Mouse (Mus musculus) granulocyte monocyte progenitor cell, adult 5-6 weeks (primary cell): ENCODE data around the gene Mbnl2. TPM values are rescaled to one million over a fixed set of nuclear protein-coding genes. Genes with fewer than 3 reads are reported as not detected.

Experiments
- ATAC-seq: replicated peaks from 2 replicates; pipeline ENCODE4 v1.8.0; 2016; ENCODE audit warnings: mild to moderate bottlenecking, moderate TSS enrichment, inconsistent platforms; ENCODE audit not compliant: poor library complexity, severe bottlenecking
- total RNA-seq, 2 experiments: library from RNA; stranded (forward) in 1 of 2; stranded (reverse) in 1 of 2; fragments of 200-712, 200-1000 nt in 1 of 2; fragments of >200 nt in 1 of 2; fragmentation: Nextera tagmentation in 1 of 2; gene quantifications; 2 replicates each; pipeline ENCODE4 v1.2.3; 2014 to 2017

Gene Mbnl2
- total RNA-seq, 2 experiments from 2014 or later = 55.0 to 66.8 TPM

DNA sequence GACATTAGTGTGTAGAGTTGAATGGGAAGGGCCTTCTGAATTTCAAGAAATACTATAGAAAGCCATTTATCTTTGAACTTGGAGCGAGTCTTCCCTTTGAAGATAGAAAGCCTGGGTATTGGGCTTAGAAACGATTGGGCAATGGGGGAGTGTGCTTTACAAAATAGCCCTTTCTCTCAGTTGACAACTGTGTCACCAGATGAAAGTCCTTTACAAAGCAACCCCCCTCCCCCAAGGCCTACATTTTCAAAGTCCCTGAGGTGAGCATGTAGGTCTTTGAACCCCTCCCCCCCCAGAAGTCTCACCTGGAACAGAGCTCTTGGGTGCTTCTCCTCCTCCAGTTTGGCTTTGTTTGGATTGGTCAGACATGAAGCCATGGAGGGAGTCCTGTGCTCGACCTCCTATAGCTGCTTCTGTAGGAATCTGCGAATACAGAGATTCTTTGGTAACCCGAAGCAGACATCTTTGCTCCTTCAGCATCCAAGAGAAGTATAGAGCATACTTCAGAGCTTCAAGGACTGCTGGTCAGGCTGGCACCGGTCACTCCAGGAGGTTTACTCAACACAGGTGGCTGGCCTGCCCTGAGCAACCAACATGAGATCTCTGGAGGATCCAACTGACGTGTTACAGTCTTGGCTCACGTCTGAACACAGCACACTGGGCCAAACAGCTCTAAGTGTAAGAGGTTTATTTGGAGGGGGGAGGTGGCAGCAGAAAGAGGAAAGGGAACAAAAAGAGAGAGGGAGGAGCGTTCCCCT lies 43.7 kb downstream of the Mbnl2 start:
- no peak for ATAC-seq

DNA sequence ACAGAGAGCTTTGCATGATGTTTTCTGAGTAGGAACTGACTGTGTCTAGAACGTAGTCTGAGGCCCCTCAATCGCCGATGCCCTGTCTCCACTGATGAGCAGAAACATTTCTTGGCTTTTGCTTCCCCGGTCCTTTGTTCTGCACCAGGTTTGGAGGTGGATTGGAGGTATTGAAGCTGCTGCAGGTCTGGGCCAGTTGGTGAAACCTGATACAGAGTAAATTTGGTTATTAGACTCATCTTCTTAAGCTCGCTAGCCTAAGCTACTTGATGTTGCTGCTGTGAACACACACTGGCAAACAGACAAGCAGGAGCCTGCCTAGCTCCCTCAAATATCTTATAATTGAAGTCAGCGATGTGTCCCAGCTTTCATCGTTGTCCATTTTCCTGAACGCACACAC lies 46.6 kb downstream of the Mbnl2 start:
- ATAC-seq = no peak

DNA sequence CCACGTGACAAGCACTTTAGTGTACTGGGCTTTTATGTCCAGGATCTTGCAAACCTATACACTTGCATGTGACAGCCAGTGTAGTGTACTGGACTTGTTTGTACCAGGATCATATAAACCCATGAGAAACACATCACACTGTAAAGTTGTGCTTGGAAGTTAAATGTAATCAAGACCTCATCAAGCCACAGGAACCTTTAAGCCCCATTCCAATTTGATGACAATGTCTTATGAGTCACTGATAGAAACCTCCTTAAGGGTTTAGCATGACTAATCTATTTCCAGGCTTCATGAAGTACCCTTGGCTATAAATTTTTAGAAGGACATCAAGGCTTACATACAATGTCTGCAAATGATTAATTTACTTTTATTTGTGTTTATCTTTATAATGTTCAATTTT lies 47.6 kb downstream of the Mbnl2 start:
- ATAC-seq = no peak

DNA sequence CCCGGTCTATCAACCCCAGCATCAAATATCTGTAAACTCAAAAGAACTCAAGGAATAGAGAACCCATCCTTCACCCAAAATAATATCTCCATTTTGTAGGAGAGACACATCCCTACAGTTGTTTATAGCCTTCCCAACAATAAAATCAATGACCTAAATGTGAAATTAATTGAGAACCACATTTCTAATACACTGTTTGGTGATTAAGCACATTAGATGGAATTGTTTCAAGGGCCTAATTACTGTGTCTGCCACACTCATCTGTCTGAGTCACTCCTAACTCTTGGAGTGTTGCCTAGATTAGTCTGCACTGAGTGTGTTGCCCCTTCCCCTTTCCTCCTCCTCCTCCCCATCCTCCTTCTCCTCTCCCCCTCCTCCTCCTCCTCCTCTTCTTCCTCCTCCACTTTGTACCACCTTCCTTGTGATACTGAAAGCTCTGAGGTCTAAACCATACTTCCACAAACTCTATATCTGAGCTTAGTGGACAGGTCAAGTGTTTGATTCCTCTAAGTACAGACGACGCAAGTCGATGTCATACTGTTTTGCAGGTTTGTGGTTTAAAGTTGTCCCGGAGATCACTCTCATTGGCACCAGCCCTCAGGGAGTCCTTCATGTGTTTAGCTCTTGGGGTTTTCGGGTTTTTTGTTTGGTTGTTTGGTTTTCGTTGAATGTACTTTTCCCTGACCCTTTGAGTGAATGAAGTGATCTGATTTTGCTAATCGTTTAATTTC lies 48.8 kb downstream of the Mbnl2 start:
- peak; percentile 25 for ATAC-seq

DNA sequence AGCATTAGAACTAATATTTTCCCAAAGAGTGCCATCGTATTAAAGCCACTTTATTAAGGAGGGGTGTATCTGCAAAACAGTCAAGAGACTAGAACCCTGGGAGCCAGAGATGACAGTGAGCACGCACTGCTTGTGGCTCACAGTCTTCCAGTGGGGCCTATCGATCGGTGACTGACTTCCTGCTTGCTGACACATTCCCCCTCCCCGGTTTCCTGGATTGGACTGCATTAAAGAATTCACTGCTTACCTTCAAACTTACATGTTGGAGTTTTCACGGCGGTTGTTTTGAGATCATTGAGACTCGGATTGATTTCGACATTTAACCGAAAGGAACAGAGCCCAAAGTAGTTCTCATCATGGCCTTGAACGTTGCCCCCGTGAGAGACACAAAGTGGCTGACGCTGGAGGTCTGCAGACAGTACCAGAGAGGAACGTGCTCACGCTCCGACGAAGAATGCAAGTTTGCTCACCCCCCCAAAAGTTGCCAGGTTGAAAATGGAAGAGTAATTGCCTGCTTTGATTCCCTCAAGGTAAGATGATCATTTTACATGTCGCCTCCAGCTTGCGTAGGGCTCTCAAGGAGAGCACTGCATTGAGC lies 49.5 kb downstream of the Mbnl2 start:
- no peak for ATAC-seq

DNA sequence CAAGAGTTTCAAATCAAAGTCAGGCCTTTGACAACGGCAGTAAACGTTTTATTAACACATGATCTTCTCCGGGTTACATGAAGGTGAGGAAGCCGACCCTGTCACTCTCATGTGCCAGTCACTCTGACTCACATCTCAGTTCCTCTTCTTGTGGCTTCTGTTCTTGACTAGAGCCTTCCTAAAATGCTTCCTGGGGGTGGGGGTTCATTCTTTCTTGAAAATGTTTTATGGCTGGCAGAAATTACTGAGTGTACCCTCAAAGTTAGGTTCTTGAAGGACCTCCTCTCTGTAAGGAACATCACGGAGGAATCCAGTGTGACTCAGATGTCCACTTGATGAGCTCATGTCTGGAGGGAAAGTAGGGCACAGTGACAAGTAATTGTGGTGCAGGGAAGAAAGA lies 50.2 kb downstream of the Mbnl2 start:
- ATAC-seq = peak; percentile 83

DNA sequence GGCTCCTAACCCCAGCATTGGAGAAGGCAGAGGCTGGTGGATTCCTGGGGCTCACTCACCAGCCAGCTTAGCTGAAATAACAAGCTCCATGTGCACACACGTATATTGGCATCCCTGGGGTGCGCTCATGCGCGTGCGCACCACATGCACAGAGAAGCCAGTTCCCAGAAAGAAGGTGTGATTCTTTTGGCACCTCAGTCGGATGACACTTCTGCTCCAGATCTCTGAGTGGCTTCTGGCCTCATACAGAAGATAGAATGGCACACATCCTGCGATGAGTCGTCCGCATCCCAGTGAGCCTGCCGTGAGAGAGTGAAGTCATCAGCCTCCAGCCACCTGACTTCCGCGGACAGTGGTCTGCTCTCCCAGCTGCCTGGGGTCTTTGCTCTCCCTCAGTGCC lies 55.0 kb downstream of the Mbnl2 start:
- no peak for ATAC-seq

DNA sequence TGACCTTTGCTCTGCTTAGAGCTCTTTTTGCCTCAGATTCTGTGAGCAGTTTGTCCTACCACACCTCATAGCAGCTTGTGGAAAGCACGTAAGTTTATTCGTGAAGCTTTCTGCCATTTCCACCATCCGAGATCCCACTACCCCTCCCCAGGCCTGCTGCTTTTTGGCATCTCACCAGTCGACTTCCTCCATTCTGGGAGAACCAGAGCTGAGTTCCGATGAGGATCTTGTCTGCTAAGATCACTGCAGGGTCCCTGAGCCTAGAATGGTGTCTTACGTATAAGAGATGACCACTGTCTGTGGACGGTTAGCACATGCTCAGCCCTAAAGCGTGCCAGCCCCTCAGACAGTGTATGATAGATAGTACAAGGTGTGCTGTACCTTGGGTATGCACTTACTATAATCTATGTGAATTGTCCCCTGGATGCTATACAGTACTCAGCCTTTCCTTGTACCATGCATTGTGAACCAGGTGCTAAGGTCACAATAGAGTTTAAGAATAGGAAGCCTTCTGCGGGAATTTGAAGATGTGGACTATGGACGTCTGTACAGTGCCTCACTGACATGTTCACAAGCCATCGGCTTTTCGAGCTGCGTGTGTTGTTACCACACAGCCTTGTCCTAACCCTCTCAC lies 55.5 kb downstream of the Mbnl2 start:
- no peak for ATAC-seq

DNA sequence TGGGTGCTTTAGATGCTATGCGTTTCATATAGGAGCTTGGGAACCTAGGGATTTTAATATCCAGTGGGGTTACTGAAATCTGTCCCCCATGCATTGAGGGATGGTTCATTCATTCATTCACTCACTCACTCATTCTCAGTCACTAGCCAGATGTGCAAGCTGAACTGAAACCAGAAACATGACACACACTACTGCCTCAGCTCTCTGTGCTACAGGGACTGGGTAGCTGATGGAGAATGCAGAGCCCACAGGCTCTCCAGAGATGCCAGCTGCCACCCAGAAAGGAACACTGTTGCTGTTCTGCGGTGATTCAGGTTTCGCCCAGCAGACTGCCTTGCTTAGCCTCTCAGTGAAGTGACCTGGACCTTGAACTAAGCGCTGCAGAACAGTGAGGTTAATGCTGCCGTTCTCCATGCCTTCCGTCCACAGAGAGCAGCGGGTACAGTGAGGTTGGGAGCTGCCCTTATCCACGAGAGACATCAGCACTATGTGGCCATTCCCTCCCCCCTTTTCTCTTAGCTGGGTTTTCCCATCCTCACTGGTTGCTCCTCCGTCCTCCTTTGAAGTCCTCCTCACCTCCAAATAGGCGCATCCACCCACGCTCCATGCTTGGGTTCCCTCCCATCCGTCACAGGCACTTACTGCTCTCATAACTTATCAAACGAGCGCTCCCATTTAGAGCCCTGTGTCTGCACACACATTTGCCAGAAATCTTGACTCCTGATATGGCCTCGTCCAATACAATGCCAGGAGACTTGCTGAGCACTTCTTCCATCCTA lies 58.2 kb downstream of the Mbnl2 start:
- no peak for ATAC-seq

DNA sequence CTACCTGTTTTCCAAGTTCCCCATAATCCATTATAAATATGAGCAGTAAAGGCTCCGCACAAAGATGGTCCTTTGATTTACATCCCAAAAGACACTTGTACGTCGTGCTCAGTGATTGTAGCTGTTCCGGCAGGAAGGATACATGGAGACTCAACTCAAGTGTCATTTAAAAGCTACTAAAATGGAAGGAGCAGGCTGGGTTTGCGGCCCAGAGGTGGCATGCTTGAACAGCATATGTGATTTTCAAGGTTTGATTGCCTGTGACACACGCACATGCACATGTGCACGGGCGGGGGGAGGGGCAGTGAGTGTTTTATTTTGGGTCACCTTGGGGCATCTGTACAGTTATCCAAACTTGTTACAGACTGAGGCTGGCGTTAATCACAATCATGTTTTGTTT lies 59.9 kb downstream of the Mbnl2 start:
- ATAC-seq = no peak

DNA sequence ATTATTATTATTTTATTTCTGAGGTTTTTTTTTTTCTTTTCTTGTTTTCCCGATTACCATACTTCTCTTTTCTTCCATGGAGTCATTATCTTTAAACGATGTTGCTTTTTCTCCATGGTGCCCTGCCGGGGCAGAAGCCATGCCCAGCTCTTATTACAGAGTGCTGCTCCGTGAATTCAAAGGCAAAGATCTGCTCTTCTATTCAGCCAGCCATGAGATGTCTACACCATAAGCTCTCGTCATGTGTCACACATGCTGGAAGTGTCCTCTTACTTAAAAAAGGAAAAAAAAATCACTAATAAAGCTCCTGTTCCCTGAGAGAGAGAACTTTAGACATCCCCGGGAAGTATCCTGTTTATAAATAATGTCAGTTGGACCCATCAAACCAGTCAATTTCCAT lies 60.4 kb downstream of the Mbnl2 start:
- ATAC-seq = no peak

DNA sequence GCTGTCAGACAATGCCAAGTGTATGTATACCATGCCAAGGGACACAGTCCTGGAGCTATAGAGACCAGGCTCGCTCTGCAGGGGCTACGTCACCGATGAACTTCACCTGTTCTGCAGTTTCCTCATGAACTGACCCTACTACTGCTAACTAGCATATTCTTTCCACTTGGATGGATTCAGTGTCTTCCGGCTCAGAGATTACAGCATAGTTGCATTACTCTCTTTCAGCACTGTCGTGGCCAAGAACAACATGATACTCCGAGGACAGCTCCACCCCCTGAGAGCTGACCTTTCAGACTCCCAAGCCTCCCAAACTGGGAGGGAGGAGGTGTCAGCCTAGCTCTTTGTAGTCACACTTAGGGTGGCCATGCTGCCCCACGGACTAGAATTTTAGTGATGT lies 60.9 kb downstream of the Mbnl2 start:
- ATAC-seq = no peak

DNA sequence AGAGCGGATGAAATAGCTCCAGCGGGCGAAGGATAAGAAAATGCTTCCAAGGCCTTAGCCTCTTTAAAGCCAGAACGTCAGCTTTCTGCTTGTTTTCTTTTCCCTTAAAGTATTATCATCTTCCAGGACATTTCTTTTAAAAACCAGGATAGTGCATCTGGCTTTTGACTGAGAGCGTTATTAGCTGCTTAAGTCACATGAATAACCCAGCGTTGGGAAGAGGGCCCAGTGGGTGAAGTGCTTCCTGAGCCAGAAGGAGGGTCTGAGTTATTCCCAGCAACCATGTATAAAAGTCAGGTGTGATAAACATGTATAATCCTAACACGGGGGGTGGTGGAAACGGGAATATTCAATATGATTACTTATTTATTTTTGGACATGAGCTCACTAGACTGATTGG lies 61.4 kb downstream of the Mbnl2 start:
- ATAC-seq = no peak

DNA sequence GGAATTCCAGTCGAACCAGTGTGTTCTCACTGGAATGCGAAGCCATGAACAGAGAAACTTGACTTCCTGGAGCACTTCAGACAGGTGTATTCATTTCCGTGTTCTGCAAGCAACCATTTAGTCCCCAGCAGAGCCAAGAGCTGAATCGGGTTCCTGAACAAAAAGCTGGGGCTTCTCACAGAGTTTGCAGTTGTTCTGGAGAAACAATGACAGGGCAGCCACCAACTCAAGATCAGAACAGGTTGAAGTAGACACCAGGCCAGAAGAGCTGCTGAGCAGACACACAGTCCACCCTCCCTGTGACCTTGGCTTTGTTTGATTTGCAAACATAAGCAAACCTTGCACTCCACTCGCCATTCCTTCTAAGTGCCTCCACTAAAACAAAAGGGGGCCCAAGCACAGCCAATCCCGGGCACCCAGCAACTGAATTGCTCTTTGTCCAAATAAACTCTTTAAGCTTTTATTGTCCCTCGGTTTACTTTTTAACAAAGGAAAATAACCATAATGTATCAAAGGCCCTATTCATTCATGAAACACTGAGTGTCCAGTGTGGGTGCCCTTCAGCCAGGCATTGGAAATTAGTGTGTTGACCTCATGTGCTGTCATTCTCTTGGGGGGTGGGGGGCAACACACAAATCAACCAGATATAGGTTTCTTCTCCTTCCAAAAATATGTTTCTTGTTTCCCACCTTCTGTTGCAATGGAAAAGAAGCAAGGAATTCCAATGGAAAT lies 62.4 kb downstream of the Mbnl2 start:
- no peak for ATAC-seq

DNA sequence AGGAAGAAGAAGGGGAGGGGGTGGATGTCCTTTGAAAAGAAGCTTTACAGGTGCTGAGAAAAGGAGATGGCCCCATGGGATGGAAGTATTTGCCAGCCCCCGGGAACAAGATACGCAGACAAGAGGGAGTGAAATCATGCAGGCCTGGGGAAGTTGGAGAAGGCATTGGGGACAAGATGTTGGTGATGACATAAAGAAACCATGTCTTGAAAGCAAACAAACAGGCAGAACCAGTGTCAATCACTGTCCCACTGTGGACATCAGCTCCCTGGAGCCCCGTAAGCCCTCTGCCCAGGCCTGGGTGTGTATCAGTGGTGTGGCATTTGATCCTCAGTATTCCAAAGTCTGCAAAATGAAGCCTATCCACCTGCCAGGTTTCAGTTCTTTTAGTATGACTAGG lies 63.2 kb downstream of the Mbnl2 start:
- no peak for ATAC-seq

DNA sequence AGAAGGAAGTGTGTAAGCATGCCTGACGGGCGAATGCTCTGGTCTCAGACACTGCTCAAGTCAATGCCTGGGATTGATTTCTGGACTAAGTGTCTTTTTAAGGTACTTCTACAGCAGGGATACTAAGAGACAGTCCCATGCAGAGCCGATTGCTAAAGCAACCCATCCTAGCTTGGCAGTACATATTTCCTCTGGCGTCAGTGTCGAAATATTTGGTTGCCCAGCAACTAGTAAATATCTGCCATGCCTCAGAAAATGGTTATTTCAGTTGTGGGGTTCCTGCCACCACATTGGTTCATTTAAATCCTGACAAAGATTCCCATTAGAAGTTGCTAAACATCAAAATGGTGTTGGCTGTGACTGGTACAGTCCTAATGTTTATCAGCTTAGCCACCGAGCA lies 66.4 kb downstream of the Mbnl2 start:
- peak; percentile 92 for ATAC-seq

DNA sequence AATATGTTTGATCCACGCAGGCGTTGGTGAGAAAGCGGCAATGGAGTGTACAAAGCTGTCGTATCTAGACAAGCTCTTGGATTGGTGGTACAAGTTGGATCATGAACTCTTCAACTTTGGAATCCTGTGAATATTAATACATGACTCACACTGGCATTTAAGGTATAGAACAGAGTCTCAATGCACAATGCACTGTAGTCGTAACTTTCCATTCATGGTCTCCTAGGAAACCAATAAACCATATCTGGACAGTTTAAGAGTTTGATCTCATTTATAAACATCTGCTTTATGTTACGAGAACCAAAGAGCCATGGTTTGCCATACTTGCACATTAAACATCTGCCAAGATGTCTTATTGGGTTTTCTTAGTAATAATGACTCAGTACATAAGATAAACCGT lies 66.9 kb downstream of the Mbnl2 start:
- ATAC-seq = no peak

DNA sequence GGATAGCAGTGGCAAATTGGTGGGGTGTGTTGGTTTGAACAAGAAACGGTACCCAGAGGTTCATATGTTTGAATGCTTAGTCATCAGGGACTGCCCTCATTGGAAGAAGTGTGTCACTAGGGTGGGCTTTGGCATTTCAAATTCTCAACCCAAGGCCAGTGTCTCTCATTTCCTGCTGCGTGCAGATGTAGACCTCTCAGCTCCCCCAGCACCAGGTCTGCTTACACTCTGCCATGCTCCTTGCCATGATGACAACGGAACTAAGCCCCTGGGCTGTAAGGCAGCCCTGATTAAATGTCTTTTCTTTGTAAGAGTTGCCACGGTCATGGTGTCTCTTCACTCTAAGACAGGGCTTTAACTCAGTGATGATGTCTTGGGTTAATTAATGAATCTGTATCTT lies 69.2 kb downstream of the Mbnl2 start:
- no peak for ATAC-seq

DNA sequence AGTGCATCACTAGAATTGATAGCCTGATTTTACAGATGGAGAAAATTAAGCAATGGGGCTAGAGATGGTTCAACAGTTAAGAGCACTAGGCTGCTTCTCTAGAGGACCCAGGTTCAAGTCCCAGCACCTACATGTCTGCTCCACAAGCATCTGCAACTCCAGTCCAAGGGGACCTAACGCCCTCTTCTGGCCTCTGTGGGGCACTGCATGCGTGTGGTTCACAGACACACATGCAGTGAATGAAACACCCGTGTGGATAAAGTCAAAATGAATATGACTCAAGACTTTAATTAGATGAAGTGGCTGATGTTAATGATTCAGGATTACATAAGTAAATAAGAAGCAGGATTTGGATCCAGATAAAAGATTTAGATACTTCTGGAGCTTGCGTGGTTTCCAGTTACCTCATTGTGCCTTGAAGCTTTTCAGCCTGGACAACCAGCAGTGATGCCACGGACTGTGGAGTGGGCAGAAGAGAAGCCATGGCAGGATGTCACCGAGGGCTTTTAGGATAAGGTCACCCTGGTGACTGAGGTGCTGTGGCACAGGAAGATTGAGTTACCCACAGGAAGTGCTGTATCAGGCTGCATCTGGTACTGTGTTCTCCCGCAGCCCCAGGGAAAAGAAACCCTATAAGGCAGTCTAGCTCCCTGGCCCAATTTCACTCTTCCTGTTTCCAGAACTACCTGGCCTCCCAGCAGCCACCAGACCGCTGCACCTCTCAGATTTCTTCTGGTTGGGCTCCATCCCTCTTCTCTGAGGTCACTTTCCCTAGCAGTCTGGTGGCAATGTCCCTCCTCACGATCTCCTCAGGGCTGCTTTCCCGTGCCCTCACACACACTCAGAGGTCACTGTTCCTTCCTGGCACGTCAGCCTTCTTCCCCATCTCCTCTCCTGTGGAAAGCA lies 72.2 kb downstream of the Mbnl2 start:
- ATAC-seq = peak; percentile 88
